Mouse (Mus musculus): Measurements from ENCODE around the gene Maged1.
A peak's percentile ranks its signal among the peaks of the same experiment; 100 is the strongest.

- TF ChIP-seq CTCF (conservative IDR thresholded peaks at IDR 0.05; ENCODE audit: low read length) (0 out of 2 replicates have a peak, but pooled peaks have one; percentile 16), POU5F1 (IDR thresholded peaks at IDR 0.05; ENCODE audit: borderline replicate concordance, low read length) (no peak)
Measured at GRCm38 (mm10) chrX:94544923-94545322, 3.0 kb upstream of the Maged1 start.

Measured in E14TG2a.4 (cell line).